Mouse (Mus musculus) retina, postnatal 1 day (tissue): ENCODE results near the gene Rpl32.

ENCODE experiments used
- DNase-seq: peaks from one replicate; pipeline ENCODE4 v3.0.0-alpha.2; 2012

Gene Rpl32

DNA sequence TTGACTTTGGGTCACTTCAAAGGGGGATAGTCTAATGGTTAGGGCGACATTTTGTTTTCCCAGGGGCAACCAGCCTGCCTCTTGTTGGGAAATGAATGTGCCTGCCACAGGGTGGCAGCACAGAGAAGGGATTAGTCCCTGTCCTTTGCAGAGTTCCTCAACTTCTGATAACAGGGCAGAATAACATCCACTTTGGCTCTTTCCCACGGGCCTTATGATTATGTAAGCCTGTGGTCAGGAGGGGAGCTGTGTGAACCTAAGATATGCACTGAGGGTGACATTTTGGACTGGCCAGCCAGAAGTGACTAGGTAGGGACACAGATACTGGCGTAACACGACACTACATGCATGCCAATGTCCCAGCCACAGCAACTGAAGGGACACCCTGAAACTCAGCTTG lies 5.6 kb upstream of the Rpl32 start:
- DNase-seq = peak; percentile 77

GRCm38 (mm10) chr6:115811606-115812005 lies 3.1 kb upstream of the Rpl32 start:
- DNase-seq = no peak

DNA sequence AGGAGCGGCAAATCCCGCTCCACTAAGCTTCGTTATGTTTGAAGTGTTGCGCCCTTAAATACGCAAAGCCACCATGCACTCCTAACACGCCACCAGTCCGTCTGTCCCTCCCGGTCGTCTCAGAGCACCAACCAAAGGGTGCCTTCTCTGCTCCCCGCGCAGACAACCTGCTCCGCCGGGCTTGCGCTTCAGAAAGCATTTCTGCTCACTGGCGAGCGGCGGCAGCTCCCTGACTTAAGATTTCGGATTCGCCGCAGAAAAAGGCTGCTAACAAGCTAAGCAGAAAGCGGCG lies 405 bp downstream of the Rpl32 start:
- no peak for DNase-seq

- DNase-seq = no peak
These were observed 917 bp downstream of the Rpl32 start for GRCm38 (mm10) chr6:115807464-115808195.

- DNase-seq = no peak
These were observed 3.9 kb downstream of the Rpl32 start for GRCm38 (mm10) chr6:115804432-115805192.

GRCm38 (mm10) chr6:115803541-115804382 lies 4.8 kb downstream of the Rpl32 start:
- peak; percentile 78 for DNase-seq

- no peak for DNase-seq
These were observed 6.7 kb downstream of the Rpl32 start for GRCm38 (mm10) chr6:115801811-115802210.

DNA sequence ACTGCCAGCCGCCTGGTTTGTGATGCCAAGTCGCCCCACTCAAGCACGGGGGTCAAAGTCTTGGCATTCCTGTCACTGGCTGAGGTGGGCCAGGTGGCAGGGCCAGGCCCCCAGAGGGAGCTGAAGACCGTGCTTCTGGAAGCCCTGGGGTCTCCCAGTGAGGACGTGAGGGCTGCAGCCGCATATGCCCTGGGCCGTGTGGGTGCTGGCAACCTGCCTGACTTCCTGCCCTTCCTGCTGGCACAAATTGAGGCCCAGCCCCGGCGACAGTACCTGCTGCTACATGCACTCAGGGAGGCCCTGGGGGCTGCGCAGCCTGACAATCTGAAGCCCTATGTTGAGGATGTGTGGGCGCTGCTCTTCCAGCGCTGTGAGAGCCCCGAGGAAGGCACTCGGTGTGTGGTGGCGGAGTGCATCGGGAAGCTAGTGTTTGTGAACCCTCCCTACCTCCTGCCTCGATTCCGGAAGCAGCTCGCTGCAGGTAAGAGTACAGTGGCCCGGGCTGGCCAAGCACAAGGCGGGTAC lies 15.8 kb downstream of the Rpl32 start:
- DNase-seq = no peak

- no peak for DNase-seq
These were observed 16.5 kb downstream of the Rpl32 start for GRCm38 (mm10) chr6:115791842-115792686.

DNA sequence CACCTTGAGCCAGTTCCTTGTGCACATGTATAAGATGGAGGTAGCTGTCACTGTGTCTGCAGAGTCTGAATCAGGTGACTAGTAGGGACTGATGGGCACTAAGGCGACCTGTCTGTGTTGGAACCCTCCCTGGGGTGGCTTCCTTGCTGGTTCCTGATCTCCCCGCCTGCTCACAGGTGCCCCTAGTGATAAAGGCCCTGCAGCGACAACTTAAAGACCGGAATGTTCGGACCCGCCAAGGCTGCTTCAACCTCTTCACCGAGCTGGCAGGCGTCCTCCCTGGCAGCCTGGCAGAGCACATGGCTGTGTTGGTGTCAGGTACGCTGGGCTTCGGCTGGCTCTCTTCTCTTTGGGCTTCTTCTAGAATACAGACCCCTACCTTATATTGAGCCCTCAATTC lies 17.5 kb downstream of the Rpl32 start:
- no peak for DNase-seq

DNA sequence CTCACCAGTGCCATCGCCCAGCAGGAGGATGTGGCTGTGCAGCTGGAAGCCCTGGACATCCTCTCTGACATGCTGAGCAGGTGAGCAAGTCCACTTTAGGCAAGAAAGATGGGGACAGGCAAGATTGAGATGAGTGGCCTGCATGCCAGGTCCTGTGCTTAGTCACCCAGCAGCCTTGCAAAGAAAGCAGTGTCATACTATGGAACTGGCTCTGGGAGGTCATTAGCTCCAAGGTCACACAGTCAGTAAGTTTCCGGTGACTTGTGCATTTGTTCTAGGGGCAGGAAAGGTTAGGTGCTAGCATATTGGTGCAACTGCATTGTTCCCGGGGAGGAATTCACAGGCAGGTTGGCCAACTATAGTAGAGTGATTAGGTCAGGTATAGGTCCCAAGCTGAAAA lies 25.8 kb downstream of the Rpl32 start:
- no peak for DNase-seq

- no peak for DNase-seq
These were observed 32.2 kb downstream of the Rpl32 start for GRCm38 (mm10) chr6:115776363-115776762.

DNA sequence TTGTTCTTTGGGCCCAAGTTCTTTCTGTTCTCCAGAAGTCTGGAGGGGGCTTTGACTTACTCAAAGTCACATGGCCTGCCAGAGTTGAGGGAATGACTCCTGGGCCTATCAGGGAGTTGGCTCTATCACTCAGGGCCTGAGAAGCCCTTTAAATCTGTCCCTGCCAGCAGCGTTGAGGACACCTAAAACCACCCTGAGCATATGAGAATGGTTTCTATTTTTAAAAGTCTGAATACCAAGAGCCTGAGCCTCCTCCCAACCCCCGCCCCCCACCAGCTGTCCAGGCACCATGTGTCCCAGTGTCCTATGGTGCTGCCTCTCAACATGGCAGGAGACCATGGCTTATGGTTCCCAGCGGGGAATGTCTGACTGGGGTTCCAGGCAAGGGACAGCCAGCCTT lies 32.7 kb downstream of the Rpl32 start:
- DNase-seq = peak; percentile 14

- peak; percentile 85 for DNase-seq
These were observed 34.0 kb downstream of the Rpl32 start, which contains the start of gene Cand2 for GRCm38 (mm10) chr6:115774501-115774921. Gene Cand2, plus strand, starts transcription at chr6:115774538.

DNA sequence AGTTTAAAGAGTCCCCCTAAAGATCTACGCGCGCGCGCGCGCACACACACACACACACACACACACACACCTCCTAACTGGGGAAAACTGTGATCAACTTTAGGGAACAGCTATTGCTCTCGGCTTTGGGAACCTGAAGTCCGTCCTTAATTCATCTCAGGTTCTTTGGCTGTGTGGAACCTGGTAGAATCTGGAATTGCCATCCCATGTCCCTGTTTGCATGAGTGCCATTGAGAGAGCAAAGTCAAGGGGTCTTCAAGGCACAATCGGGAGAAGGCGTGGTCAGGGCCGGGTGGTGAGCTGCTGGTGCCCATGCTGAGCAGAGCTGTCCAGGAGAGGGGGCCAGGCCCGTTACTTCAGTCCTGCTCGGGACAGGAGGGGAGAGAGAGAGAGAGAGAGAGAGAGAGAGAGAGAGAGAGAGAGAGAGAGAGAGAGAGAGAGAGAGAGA lies 34.6 kb downstream of the Rpl32 start:
- peak; percentile 81 for DNase-seq

GRCm38 (mm10) chr6:115772604-115773003 lies 35.9 kb downstream of the Rpl32 start:
- DNase-seq = peak; percentile 37

DNA sequence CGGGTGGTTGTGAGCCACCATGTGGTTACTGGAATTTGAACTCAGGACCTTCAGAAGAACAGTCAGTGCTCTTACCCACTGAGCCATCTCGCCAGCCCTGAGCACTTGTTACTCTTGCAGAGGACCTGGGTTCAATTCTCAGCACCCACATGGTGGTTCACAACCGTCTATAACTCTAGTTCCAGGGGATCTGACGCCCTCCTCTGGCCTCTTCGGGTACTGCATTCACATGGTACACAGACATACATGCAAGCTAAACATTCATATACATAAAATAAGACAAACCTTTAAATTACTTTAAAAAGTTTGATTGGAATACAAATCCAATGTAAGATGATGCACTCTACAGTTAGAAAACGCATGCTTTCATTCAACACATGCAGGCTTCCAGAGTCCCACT lies 36.3 kb downstream of the Rpl32 start:
- no peak for DNase-seq

DNA sequence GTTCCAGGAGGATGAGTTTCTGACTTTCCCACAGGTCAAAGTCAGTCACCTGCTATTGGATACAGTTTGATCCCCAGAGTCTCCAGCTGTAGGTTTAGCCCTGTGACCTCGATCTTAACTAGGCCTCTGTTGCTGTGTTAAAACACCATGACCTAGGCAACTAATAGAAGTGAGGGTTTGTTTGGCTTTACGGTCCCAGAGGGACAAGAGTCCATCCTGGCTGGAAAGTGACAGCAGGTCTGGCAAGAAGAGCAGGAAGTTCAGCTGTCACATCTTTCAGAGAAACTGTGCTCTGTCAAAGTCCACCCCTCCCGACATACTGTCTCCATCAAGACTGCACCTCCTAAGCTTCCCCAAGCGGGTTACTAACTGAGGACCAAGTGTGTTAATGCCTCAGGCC lies 37.7 kb downstream of the Rpl32 start:
- no peak for DNase-seq

DNA sequence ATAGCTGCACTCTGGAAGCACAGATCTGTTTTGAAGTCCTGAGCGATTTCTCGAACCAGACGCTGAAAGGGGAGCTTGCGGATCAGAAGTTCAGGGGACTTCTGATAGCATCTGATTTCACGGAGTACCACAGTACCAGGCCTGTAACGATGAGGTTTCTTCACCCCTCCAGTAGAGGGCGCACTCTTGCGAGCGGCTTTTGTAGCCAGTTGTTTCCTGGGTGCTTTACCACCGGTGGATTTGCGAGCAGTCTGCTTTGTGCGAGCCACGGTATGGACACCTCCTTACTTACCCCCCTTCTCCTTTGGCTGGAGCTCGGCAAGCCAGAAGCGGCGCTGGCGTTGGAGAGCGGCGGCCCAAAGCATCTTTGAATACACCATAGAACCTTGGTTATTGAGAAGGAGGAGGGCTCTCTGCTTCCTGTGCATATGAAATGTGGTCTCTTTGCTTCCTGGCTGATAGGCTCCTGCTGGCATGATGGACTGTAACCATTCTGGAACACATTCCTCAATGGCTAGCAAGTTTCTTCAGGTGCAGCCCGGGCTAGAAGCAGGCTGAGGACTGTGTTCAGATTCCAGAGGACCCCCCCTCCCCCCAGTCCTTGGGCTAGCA lies 38.4 kb downstream of the Rpl32 start:
- DNase-seq = no peak

GRCm38 (mm10) chr6:115768207-115768606 lies 40.3 kb downstream of the Rpl32 start:
- DNase-seq = no peak

DNA sequence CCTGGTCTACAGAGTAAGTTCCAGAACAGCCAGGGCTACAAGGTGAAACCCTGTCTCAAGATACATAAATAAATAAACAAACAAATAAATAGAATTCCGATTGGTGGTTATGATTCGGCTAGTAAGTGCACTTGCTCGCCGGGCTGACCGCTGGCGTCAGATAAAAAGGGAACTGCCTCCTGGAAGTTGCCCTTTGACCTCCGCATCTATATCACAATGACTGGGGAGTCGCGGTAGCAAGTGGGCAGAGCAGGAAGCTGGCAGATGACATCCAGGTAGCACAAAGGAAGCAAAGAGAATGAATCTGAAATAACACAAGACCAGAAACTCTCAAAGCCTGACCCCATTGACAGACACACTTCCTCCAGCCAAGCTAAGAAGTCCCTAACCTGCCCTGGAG lies 41.2 kb downstream of the Rpl32 start:
- DNase-seq = no peak

DNA sequence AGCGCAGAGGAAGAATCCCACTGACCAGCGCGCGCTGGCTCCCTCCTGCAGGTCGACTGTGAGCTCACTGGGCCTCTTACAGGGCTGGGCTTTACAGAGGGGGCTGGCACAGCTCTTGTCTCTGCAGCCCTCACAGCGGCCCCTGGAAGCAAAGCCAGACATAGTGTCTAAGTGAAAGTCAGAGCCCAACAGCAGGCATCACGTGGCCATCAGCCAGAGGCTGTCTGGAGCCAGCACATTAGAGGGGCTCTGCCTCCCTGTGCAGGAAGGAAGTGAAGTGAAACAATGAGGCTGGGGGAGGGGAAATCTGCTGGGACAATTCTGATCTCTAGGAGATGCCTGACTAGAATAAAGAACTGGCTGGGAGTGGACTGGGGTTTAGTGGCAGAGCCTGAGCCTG lies 44.4 kb downstream of the Rpl32 start:
- DNase-seq = peak; percentile 88
